Mouse (Mus musculus): Measurements from ENCODE around the gene Nprl3. TPM values are rescaled to one million over a fixed set of nuclear protein-coding genes. Genes with fewer than 3 reads are reported as not detected.

The Nprl3 gene
- polyA plus RNA-seq, 1 experiment from 2014 or later, result 31.4 TPM

Other genes with a start within 250 kb of the Nprl3 start
- not detected in 2 replicates for gene Il9r, start 67.4 kb downstream of the Nprl3 start, polyA plus RNA-seq (2014; fragmentation: Nextera tagmentation; extraction: Ambion mirVana)
- 82.5 and 84.2 TPM in 2 replicates for gene Snrnp25, start 62.3 kb downstream of the Nprl3 start, polyA plus RNA-seq (2014; fragmentation: Nextera tagmentation; extraction: Ambion mirVana)
- 19.1 and 21.0 TPM in 2 replicates for gene Rhbdf1, start 45.4 kb downstream of the Nprl3 start, polyA plus RNA-seq (2014; fragmentation: Nextera tagmentation; extraction: Ambion mirVana)
- gene Mpg, start 41.2 kb downstream of the Nprl3 start, polyA plus RNA-seq (2014; fragmentation: Nextera tagmentation; extraction: Ambion mirVana), result 28.6 and 29.0 TPM in 2 replicates
- 3,064 and 3,380 TPM in 2 replicates for gene Hba-x, start 8.7 kb upstream of the Nprl3 start, polyA plus RNA-seq (2014; fragmentation: Nextera tagmentation; extraction: Ambion mirVana)
- gene Hba-a1, start 15.8 kb upstream of the Nprl3 start, polyA plus RNA-seq (2014; fragmentation: Nextera tagmentation; extraction: Ambion mirVana), result 2,798 and 2,861 TPM in 2 replicates
- gene Hbq1b, start 19.3 kb upstream of the Nprl3 start, polyA plus RNA-seq (2014; fragmentation: Nextera tagmentation; extraction: Ambion mirVana), result 6.7 and 7.2 TPM in 2 replicates
- gene Hba-a2, start 28.8 kb upstream of the Nprl3 start, polyA plus RNA-seq (2014; fragmentation: Nextera tagmentation; extraction: Ambion mirVana), result 5,394 and 5,453 TPM in 2 replicates
- not detected in 2 replicates for gene Hbq1a, start 32.4 kb upstream of the Nprl3 start, polyA plus RNA-seq (2014; fragmentation: Nextera tagmentation; extraction: Ambion mirVana)
- gene Sh3pxd2b, start 80.1 kb upstream of the Nprl3 start, polyA plus RNA-seq (2014; fragmentation: Nextera tagmentation; extraction: Ambion mirVana), result 21.1 and 24.2 TPM in 2 replicates
- 65.5 and 73.2 TPM in 2 replicates for gene Ubtd2, start 187.7 kb upstream of the Nprl3 start, polyA plus RNA-seq (2014; fragmentation: Nextera tagmentation; extraction: Ambion mirVana)

Measured in hindbrain, embryonic 11.5 days (tissue).